Mouse (Mus musculus) forebrain, embryonic 10.5 days (tissue): ENCODE data around the gene Tubb4b. TPM values are rescaled to one million over a fixed set of nuclear protein-coding genes. Genes with fewer than 3 reads are reported as not detected.
"Not testable (repeated sequence)": the region's sequence is repeated elsewhere in the genome, so short reads cannot be mapped to it uniquely, and the experiment has no call there.

ENCODE experiments used
- DNase-seq: peaks from one replicate; pipeline ENCODE4 v3.0.0-alpha.2; 2017; ENCODE audit warnings: low spot score; ENCODE audit errors: extremely low spot score
- H3K27ac ChIP-seq: fragments of 300-500 bp; sonication (generic); 2 replicates; pipeline ENCODE4 v1.5.1; 2016; ENCODE audit warnings: mild to moderate bottlenecking
- H3K27me3 ChIP-seq: fragments of 300-500 bp; sonication (generic); 2 replicates; pipeline ENCODE4 v1.6.1; 2016; ENCODE audit warnings: mild to moderate bottlenecking; ENCODE audit not compliant: poor library complexity, severe bottlenecking
- H3K36me3 ChIP-seq: fragments of 300-500 bp; sonication (generic); replicated peaks from 2 replicates; pipeline ENCODE4 v1.6.1; 2016; ENCODE audit warnings: mild to moderate bottlenecking, moderate library complexity
- H3K4me1 ChIP-seq: fragments of 300-500 bp; sonication (generic); 2 replicates; pipeline ENCODE4 v1.6.1; 2016
- H3K4me3 ChIP-seq: fragments of 300-500 bp; sonication (generic); 2 replicates; pipeline ENCODE4 v1.5.1; 2016; ENCODE audit warnings: mild to moderate bottlenecking, moderate library complexity
- H3K9me3 ChIP-seq: fragments of 300-500 bp; sonication (generic); 2 replicates; pipeline ENCODE4 v1.6.1; 2016; ENCODE audit warnings: mild to moderate bottlenecking, moderate library complexity
- WGBS: fragments of 180-500 bp; shearing (Covaris S2); methylation state at CpG from one replicate; pipeline ENCODE4 v1.1.7; 2016; 5-methylcytosine and 5-hydroxymethylcytosine counted together
- polyA plus RNA-seq: library from polyadenylated mRNA; unstranded; fragments of >200 nt; fragmentation: Nextera tagmentation; extraction: Ambion mirVana; gene quantifications from 2 replicates; pipeline ENCODE4 v1.2.1, GENCODE M21; 2016

The Tubb4b gene
- polyA plus RNA-seq, 1 experiment from 2014 or later: 780 TPM

- H3K4me3 ChIP-seq: peak within 1 kb of the TSS; percentile 83
- peaks cover 24% of the 10 kb centered on the region for H3K27me3 ChIP-seq
- no peaks in the 10 kb centered on the region for H3K9me3 ChIP-seq
- no peaks in the 10 kb centered on the region; the same call in 1 of the 2 replicates for H3K36me3 ChIP-seq
- H3K4me1 ChIP-seq: peaks cover 55% of the 10 kb centered on the region
- DNase-seq: peak; percentile 91
- under 1% methylated on average over 39 of the region's 39 CpGs for WGBS
- peak within 1 kb of the TSS; percentile 82 for H3K27ac ChIP-seq
Observed at GRCm38 (mm10) chr2:25262291-25262767, 37.8 kb upstream of the Tubb4b start, which contains the start of gene Tprn. Tprn (plus strand) TSS chr2:25262618.

GRCm38 (mm10) chr2:25261870-25262269 lies 37.4 kb upstream of the Tubb4b start:
- H3K27ac ChIP-seq: peak overlapping the region; percentile 82
- DNase-seq: no peak

GRCm38 (mm10) chr2:25258887-25259286 lies 34.4 kb upstream of the Tubb4b start:
- WGBS: 53% methylated on average over 2 of the region's 2 CpGs
- no peak overlapping the region for H3K27ac ChIP-seq
- no peak overlapping the region for H3K4me3 ChIP-seq
- DNase-seq: no peak
- peaks cover 11% of the 10 kb centered on the region for H3K27me3 ChIP-seq
- H3K4me1 ChIP-seq: peaks cover 40% of the 10 kb centered on the region
- H3K9me3 ChIP-seq: no peaks in the 10 kb centered on the region
- no peaks in the 10 kb centered on the region for H3K36me3 ChIP-seq

More at GRCm38 (mm10) chr2:25261870-25262269, 37.4 kb upstream of the Tubb4b start:
- H3K4me1 ChIP-seq: peaks cover 51% of the 10 kb centered on the region
- peak overlapping the region; percentile 83 for H3K4me3 ChIP-seq
- 45% methylated on average over 12 of the region's 12 CpGs for WGBS
- H3K27me3 ChIP-seq: peaks cover 24% of the 10 kb centered on the region
- no peaks in the 10 kb centered on the region for H3K9me3 ChIP-seq
- H3K36me3 ChIP-seq: no peaks in the 10 kb centered on the region

GRCm38 (mm10) chr2:25257250-25257649 lies 32.7 kb upstream of the Tubb4b start:
- H3K4me3 ChIP-seq, H3K27me3 ChIP-seq, DNase-seq, H3K27ac ChIP-seq, H3K9me3 ChIP-seq: not testable (repeated sequence)
- Histone ChIP-seq H3K4me1 (peaks cover 27% of the 10 kb centered on the region), H3K36me3 (peaks cover 15% of the 10 kb centered on the region)
- 89% methylated on average over 5 of the region's 5 CpGs for WGBS

GRCm38 (mm10) chr2:25256443-25257109 lies 32.1 kb upstream of the Tubb4b start:
- not testable (repeated sequence) for H3K27ac ChIP-seq, DNase-seq, H3K9me3 ChIP-seq, H3K27me3 ChIP-seq
- 67% methylated on average over 12 of the region's 12 CpGs for WGBS
- peaks cover 22% of the 10 kb centered on the region for H3K36me3 ChIP-seq
- peak overlapping the region; percentile 88 for H3K4me3 ChIP-seq
- H3K4me1 ChIP-seq: peaks cover 20% of the 10 kb centered on the region

GRCm38 (mm10) chr2:25255284-25255779 lies 30.8 kb upstream of the Tubb4b start, which contains the start of gene Tmem203:
Tmem203 (plus strand) TSS chr2:25255439.
- WGBS: under 1% methylated on average over 39 of the region's 39 CpGs
- H3K9me3 ChIP-seq: no peaks in the 10 kb centered on the region
- H3K27ac ChIP-seq: peak within 1 kb of the TSS; percentile 92
- peak within 1 kb of the TSS; percentile 88 for H3K4me3 ChIP-seq
- peak; percentile 93 for DNase-seq
- no peaks in the 10 kb centered on the region for H3K27me3 ChIP-seq
- H3K4me1 ChIP-seq: peaks cover 19% of the 10 kb centered on the region
- H3K36me3 ChIP-seq: peaks cover 34% of the 10 kb centered on the region

GRCm38 (mm10) chr2:25252331-25252730 lies 27.8 kb upstream of the Tubb4b start:
- Histone ChIP-seq H3K27ac (no peak overlapping the region), H3K4me1 (peaks cover 19% of the 10 kb centered on the region), H3K4me3 (no peak overlapping the region), H3K9me3 (no peaks in the 10 kb centered on the region), H3K27me3 (no peaks in the 10 kb centered on the region), H3K36me3 (peaks cover 64% of the 10 kb centered on the region)
- WGBS: 90% methylated on average over 1 of the region's 1 CpGs
- DNase-seq: no peak

GRCm38 (mm10) chr2:25246183-25247072 lies 21.9 kb upstream of the Tubb4b start, which contains the start of gene AL732309.1:
AL732309.1 (minus strand) TSS chr2:25246863.
- no peak for DNase-seq
- Histone ChIP-seq H3K27ac (no peak within 1 kb of the TSS), H3K9me3 (no peaks in the 10 kb centered on the region), H3K36me3 (peaks cover 70% of the 10 kb centered on the region), H3K4me3 (no peak within 1 kb of the TSS), H3K4me1 (peaks cover 21% of the 10 kb centered on the region), H3K27me3 (peaks cover 30% of the 10 kb centered on the region)
- 90% methylated on average over 10 of the region's 10 CpGs for WGBS

- Histone ChIP-seq H3K36me3 (peaks cover 47% of the 10 kb centered on the region), H3K4me1 (peaks cover 34% of the 10 kb centered on the region), H3K27ac (no peak overlapping the region), H3K27me3 (peaks cover 46% of the 10 kb centered on the region), H3K4me3 (no peak overlapping the region; the same call in 1 of the 2 replicates), H3K9me3 (no peaks in the 10 kb centered on the region)
- DNase-seq: no peak
- 85% methylated on average over 4 of the region's 4 CpGs for WGBS
Observed at GRCm38 (mm10) chr2:25244144-25244543, 19.6 kb upstream of the Tubb4b start.

GRCm38 (mm10) chr2:25243342-25243741 lies 18.8 kb upstream of the Tubb4b start:
- H3K4me3 ChIP-seq: peak overlapping the region; percentile 76
- peak overlapping the region; percentile 84 for H3K27ac ChIP-seq
- 78% methylated on average over 8 of the region's 8 CpGs for WGBS
- no peaks in the 10 kb centered on the region for H3K9me3 ChIP-seq
- DNase-seq: no peak
- peaks cover 39% of the 10 kb centered on the region for H3K36me3 ChIP-seq
- peaks cover 34% of the 10 kb centered on the region for H3K4me1 ChIP-seq
- H3K27me3 ChIP-seq: peaks cover 49% of the 10 kb centered on the region

GRCm38 (mm10) chr2:25242101-25242506 lies 17.6 kb upstream of the Tubb4b start, which contains the start of the genes Rnf208 and Cysrt1:
Rnf208 (plus strand) TSS chr2:25242255.
Cysrt1 (minus strand) TSS chr2:25242452.
- WGBS: under 1% methylated on average over 59 of the region's 59 CpGs
- Histone ChIP-seq H3K27me3 (peaks cover 49% of the 10 kb centered on the region), H3K36me3 (peaks cover 26% of the 10 kb centered on the region), H3K27ac (peak within 1 kb of the TSS; percentile 84), H3K4me1 (peaks cover 34% of the 10 kb centered on the region), H3K4me3 (peak within 1 kb of the TSS; percentile 76), H3K9me3 (no peaks in the 10 kb centered on the region)
- DNase-seq: no peak

- Histone ChIP-seq H3K27ac (peak overlapping the region; percentile 84; the same call in 1 of the 2 replicates), H3K36me3 (peaks cover 19% of the 10 kb centered on the region), H3K4me3 (peak overlapping the region; percentile 76), H3K27me3 (peaks cover 51% of the 10 kb centered on the region), H3K4me1 (peaks cover 34% of the 10 kb centered on the region), H3K9me3 (no peaks in the 10 kb centered on the region)
- no peak for DNase-seq
- 8% methylated on average over 6 of the region's 6 CpGs for WGBS
Observed at GRCm38 (mm10) chr2:25241438-25241775, 16.9 kb upstream of the Tubb4b start.
